Mouse (Mus musculus): Measurements from ENCODE around the gene Tmbim6.
A peak's percentile ranks its signal among the peaks of the same experiment; 100 is the strongest.

The Tmbim6 gene

GRCm38 (mm10) chr15:99454585-99455279 is 62.0 kb downstream of the Tmbim6 start:
- no peak for DNase-seq

- no peak for DNase-seq
Observed at GRCm38 (mm10) chr15:99455415-99455814, 62.7 kb downstream of the Tmbim6 start.

- no peak for DNase-seq
Observed at GRCm38 (mm10) chr15:99456338-99456962, 63.8 kb downstream of the Tmbim6 start.

GRCm38 (mm10) chr15:99456963-99457605 is 64.4 kb downstream of the Tmbim6 start:
- DNase-seq: peak; percentile 38

GRCm38 (mm10) chr15:99457606-99458401 is 65.1 kb downstream of the Tmbim6 start, which contains the start of gene Nckap5l:
Nckap5l (minus strand) TSS chr15:99457748.
- peak; percentile 90 for DNase-seq
